Mouse (Mus musculus) kidney, postnatal 4 days (tissue): ENCODE measurements around the gene Dynlt1c.
A peak's percentile ranks its signal among the peaks of the same experiment; 100 is the strongest.
"Not testable (repeated sequence)": the region's sequence is repeated elsewhere in the genome, so short reads cannot be mapped to it uniquely, and the experiment has no call there.

ENCODE experiments used
- DNase-seq, 2 experiments: peaks; one replicate each; pipeline ENCODE4 v3.0.0; 2021; ENCODE audit warnings: mixed read lengths in 2 of 2

Dynlt1c gene

DNA sequence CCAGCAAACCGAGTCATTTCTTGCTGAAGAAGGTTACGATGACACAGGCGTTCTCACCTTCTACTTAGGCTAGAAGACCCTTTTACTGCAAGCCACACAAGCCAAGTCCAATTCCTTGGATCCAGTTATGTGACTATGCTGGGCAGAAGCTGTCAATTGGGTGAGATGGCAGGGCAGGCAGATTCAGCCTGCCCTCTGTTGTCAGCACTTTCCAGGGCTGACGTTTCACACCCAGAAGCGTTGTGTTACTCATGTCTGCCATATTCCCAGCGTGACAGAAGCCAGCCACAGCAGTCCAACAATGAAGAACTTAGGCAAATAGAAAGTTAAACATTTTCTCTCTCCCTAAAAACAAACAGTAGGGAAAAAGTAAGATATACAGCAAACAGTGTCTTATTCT is 18.6 kb downstream of the Dynlt1c start:
- DNase-seq: not testable (repeated sequence)

- not testable (repeated sequence) for DNase-seq
Measured at GRCm38 (mm10) chr17:6620730-6621451, 19.4 kb downstream of the Dynlt1c start.

GRCm38 (mm10) chr17:6621976-6622375 is 20.5 kb downstream of the Dynlt1c start:
- DNase-seq: not testable (repeated sequence)

- DNase-seq: not testable (repeated sequence)
Measured at GRCm38 (mm10) chr17:6624926-6625558, 23.6 kb downstream of the Dynlt1c start.

GRCm38 (mm10) chr17:6630398-6630797 is 28.9 kb downstream of the Dynlt1c start:
- not testable (repeated sequence) for DNase-seq

- not testable (repeated sequence) for DNase-seq
Measured at GRCm38 (mm10) chr17:6632850-6633249, 31.4 kb downstream of the Dynlt1c start.

- DNase-seq: not testable (repeated sequence)
Measured at GRCm38 (mm10) chr17:6635781-6636180, 34.3 kb downstream of the Dynlt1c start.

DNA sequence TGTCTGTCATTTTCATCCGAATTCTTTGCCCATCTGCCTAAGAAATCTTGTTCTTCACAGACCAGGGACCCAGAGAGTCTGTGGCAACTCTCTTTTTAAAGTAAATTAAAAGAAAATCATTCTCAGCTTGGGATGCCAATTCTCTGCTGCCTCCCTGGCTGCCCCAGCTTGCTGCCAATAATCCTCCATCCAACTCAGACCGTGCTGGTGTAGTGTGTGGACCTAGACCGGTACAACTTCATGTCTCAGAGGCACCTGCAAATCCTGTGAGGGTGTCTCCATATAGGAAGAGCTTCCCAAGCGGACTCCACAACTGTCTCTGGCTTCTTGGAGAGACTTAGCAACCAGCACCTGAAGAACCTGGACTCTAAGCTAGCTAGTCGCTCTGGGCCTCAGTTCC is 35.4 kb downstream of the Dynlt1c start:
- DNase-seq: no peak

- DNase-seq: not testable (repeated sequence)
Measured at GRCm38 (mm10) chr17:6637434-6637833, 36.0 kb downstream of the Dynlt1c start.

DNA sequence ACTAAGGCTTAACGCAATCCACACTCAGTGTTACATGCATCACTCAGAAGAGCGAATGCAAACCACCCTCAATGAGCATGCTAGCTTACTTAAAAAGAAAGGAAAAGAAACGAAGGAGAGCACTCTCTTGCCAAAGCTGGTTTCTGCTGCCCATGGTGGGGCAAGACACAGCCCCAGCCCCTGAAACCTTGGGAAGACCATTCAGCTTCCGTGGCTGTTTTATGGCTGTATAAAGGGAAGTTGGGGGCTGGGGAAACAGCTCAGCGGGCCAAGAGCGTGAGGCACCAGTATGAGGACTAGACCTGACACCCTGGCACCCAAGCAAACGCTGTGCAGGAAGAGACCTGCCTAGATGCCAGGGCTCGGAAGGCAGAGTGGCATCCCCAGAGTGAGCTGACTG is 37.0 kb downstream of the Dynlt1c start:
- not testable (repeated sequence) for DNase-seq

DNA sequence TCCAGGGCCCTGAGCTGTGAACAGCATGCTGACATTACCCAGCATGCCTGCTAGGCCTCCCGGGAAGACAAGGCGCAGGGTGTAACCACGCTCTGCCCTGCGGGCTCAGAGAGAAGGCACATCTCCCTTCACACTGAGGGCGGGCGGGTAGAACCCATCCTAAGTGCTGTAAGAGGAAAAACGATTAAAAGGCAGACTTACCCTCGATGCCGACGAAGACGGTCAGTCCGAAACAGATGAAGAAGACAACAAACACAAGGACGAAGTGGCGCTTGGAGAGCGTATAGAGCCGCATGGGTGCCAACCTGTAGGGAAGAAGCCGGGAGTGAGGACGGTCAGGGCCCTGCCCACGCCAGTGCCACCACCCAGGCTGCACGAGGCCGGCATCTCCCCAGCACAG is 38.0 kb downstream of the Dynlt1c start:
- DNase-seq: not testable (repeated sequence)

- not testable (repeated sequence) for DNase-seq
Measured at GRCm38 (mm10) chr17:6640044-6640637, 38.7 kb downstream of the Dynlt1c start.

DNA sequence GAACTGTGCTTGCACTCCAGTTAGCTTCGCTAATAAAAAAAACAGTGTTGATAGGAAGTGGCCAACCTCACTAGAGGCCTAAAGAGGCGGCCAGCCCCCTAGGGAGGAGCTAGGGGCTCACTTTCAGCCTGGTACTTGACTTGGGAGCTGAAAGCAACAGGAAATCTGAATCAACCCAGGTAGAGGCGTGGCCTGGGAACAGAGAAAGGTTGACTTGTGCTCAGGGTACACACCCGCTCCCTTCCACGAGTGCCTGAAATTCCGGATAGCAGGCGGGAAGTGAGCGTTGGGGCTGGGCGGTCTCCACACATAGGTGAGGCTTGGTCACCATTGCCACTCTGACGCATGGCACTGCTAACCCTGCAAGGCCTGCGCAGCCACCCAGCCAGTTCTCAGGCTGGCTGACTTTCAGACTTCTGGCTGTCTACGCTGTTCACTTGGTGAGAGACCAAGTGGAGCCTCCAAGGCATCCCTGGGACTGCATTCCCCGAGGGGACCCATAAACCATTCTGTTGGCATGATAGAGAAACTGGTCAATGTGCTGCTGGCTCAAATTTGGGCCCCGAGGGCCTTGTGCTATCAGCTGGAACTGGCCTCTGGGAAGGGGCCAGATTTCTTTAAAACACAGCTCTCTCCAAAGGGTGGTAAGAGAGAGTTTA is 39.4 kb downstream of the Dynlt1c start:
- not testable (repeated sequence) for DNase-seq

DNA sequence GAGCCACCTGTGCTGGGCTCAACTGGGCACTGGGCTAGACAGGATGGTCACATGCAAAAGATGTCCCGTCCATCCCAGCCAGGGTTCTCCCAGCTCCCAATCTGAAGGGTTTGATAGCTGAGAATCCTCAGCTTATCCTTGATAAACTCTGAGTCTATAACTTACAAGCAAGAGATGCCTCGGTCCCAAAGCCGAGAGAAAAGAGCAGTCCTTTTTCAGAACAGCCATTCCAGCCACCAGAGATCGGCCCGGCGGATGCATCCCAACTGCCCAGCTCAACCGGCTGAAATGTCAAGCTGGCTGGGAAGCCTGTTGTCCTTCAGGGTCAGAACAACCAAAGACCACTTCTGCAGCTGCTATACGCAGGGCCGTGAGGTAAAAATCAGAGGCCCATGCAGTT is 42.7 kb downstream of the Dynlt1c start:
- DNase-seq: not testable (repeated sequence)

GRCm38 (mm10) chr17:6644673-6645072 is 43.2 kb downstream of the Dynlt1c start:
- not testable (repeated sequence) for DNase-seq

DNA sequence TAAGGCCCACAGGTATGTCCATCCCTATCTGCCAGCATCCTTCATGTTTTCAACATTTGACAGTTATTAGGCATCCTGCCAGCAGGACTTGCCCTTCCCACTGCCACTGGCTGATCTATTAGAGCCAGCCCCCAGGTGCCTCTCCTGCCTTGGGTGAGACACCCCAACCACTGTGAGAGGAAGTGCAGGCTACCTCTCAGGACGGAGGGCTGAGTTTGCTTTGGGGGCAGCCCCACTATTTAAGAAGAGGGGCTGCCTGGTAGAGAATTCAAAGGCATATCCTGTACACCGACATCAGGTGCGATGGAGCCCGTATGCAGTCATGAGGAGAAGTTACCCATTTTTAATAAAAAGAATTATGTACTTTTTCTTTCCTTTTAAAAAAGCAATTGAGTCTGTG is 44.2 kb downstream of the Dynlt1c start:
- DNase-seq: not testable (repeated sequence)

GRCm38 (mm10) chr17:6646841-6647240 is 45.4 kb downstream of the Dynlt1c start:
- not testable (repeated sequence) for DNase-seq

- not testable (repeated sequence) for DNase-seq
Measured at GRCm38 (mm10) chr17:6647452-6647851, 46.0 kb downstream of the Dynlt1c start.

- not testable (repeated sequence) for DNase-seq
Measured at GRCm38 (mm10) chr17:6650904-6651565, 49.6 kb downstream of the Dynlt1c start.

DNA sequence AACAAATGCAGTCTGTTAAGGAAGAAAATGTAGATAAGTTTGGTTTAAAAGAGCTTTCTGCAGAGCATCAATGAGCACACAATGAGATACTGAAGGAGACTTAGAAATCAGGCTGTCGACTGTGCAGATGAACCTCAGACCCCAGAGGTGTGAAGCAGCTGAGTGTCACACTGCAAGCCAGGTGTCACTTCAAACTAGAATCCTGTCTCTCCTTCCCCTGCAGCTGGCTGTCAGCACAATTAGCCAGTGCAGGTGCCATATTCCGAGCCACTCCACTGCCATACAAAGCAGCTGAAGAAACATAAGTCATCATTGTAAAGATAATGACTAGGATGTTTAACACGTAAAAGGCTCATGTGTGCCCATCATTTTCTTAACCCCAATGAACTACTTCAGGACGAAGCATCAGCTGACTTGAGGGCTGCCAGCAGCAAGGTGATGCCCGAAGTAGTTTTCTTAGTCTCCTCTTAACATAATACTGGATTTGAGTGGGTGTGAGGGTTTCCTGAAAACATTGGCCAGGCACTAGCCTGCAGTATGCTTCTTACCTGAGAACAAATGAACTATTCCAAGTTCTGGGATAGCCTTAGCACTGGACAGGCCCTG is 52.0 kb downstream of the Dynlt1c start:
- not testable (repeated sequence) for DNase-seq

- peak; percentile 71 to 84 for DNase-seq
Measured at GRCm38 (mm10) chr17:6655087-6655511, 53.6 kb downstream of the Dynlt1c start.
